ENCODE assay signal across 20 mouse cellular contexts in genomic region chr3:122807313-122807712, GRCm38 (mm10).
DNase-seq lines count a peak whose midpoint lies in the region; ATAC-seq and TF ChIP-seq lines count a peak whose summit lies in the region.
"Had no signal": no experiment of that assay in that cellular context is flagged by ENCODE, and none has a peak within 500 bp of the region (broad histone marks: within the 10 kb centered on the region; RNA-seq: fewer than 3 reads in every experiment).

No protein-coding gene starts in this region.

- H3K27ac ChIP-seq in layer of hippocampus, adult 2 months = no peak overlapping the region; the same call in 1 of the 2 replicates
- H3K27ac ChIP-seq: embryonic facial prominence, embryonic 12.5 days; heart, embryonic 10.5 days; hindbrain, embryonic 12.5 days had no signal

- DNase-seq in frontal cortex, postnatal 10 days (ENCODE audit: low spot score in 2 of 2) = no peak
- peak; percentile 20 to 23 for DNase-seq in right cerebral cortex, adult 2 months (ENCODE audit: low spot score in 2 of 2)
- no peak for DNase-seq in right cerebral cortex, postnatal 25 days
- DNase-seq in layer of hippocampus, adult 2 months (ENCODE audit: low spot score in 2 of 2) = peak; percentile 32 to 55
- DNase-seq in telencephalon, adult 2 months (ENCODE audit: low read depth, low spot score) = peak; percentile 69
- DNase-seq in spleen, postnatal 10 days (ENCODE audit: low spot score in 2 of 2) = no peak
- DNase-seq: cerebellum, adult 8-10 months; kidney, adult 2 months; kidney, postnatal 10 days; lung, adult 18-20 months; lung, postnatal 14 days; retina, postnatal 1 day; thymus, postnatal 14 days had no signal

- H3K4me3 ChIP-seq in layer of hippocampus, adult 2 months = no peak overlapping the region
- H3K4me3 ChIP-seq: embryonic facial prominence, embryonic 12.5 days; heart, embryonic 10.5 days; hindbrain, embryonic 12.5 days; megakaryocyte, embryonic 14.5 days had no signal

- peak; percentile 81 for ATAC-seq in frontal cortex, adult (ENCODE audit: low TSS enrichment)
- ATAC-seq: inflammation-experienced regulatory T-cells, adult 6 months; midbrain, embryonic 16.5 days had no signal

- TF ChIP-seq CTCF in layer of hippocampus, adult 2 months (conservative IDR thresholded peaks at IDR 0.05) = no peak

Comparison
In these comparisons a context has a peak if more than half of its experiments do, and no peak if none do; other contexts are left out.
1. DNase-seq: peak in right cerebral cortex, adult 2 months (2 of 2), layer of hippocampus, adult 2 months (2 of 2) and telencephalon, adult 2 months (single experiment); none in frontal cortex, postnatal 10 days (0 of 2), right cerebral cortex, postnatal 25 days (single experiment) and spleen, postnatal 10 days (0 of 2).